Mouse (Mus musculus) neural tube, embryonic 11.5 days (tissue): ENCODE data around the gene St6gal1. TPM values are rescaled to one million over a fixed set of nuclear protein-coding genes. Genes with fewer than 3 reads are reported as not detected.

Experiments used
- ATAC-seq: fragments of 200-750 bp; cut with Nextera tagmentation; 2 replicates; pipeline ENCODE4 v1.8.0; 2017; ENCODE audit warnings: moderate number of reproducible peaks, mild to moderate bottlenecking, moderate TSS enrichment, moderate library complexity; ENCODE audit not compliant: insufficient read depth, low FRiP score, low TSS enrichment
- DNase-seq: peaks from one replicate; pipeline ENCODE4 v3.0.0-alpha.2; 2015; ENCODE audit warnings: low spot score
- H3K27ac ChIP-seq: fragments of 300-500 bp; sonication (generic); 2 replicates; pipeline ENCODE4 v1.5.1; 2014; ENCODE audit warnings: low read depth, mild to moderate bottlenecking, low read length
- H3K27me3 ChIP-seq: fragments of 300-500 bp; sonication (generic); 2 replicates; pipeline ENCODE4 v1.6.1; 2014; ENCODE audit warnings: mild to moderate bottlenecking, low read length, mixed read lengths; ENCODE audit not compliant: control insufficient read depth, insufficient read depth
- H3K36me3 ChIP-seq: fragments of 300-500 bp; sonication (generic); 2 replicates; pipeline ENCODE4 v1.6.1; 2014; ENCODE audit warnings: mild to moderate bottlenecking, low read length, moderate library complexity, mixed read lengths; ENCODE audit not compliant: control insufficient read depth, insufficient read depth
- H3K4me1 ChIP-seq: fragments of 300-500 bp; sonication (generic); 2 replicates; pipeline ENCODE4 v1.6.1; 2014; ENCODE audit warnings: low read length, mixed read lengths; ENCODE audit not compliant: control insufficient read depth, insufficient read depth
- H3K4me2 ChIP-seq: fragments of 300-500 bp; sonication (generic); 2 replicates; pipeline ENCODE4 v1.6.1; 2014; ENCODE audit warnings: low read depth, mild to moderate bottlenecking, moderate library complexity
- H3K4me3 ChIP-seq: fragments of 300-500 bp; sonication (generic); 2 replicates; pipeline ENCODE4 v1.5.1; 2014; ENCODE audit warnings: low read depth, low read length
- H3K9ac ChIP-seq: fragments of 300-500 bp; sonication (generic); 2 replicates; pipeline ENCODE4 v1.6.1; 2014; ENCODE audit warnings: mild to moderate bottlenecking, low read length
- H3K9me3 ChIP-seq: fragments of 300-500 bp; sonication (generic); 2 replicates; pipeline ENCODE4 v1.6.1; 2016; ENCODE audit warnings: low read length; ENCODE audit not compliant: control insufficient read depth
- WGBS: fragments of 180-500 bp; shearing (Covaris S2); extraction: QIAGEN DNeasy Blood & Tissue Kit; methylation state at CpG from one replicate; pipeline ENCODE4 v1.1.7; 2014; 5-methylcytosine and 5-hydroxymethylcytosine counted together
- polyA plus RNA-seq: library from polyadenylated mRNA; unstranded; fragments of >200 nt; fragmentation: Nextera tagmentation; extraction: Ambion mirVana; gene quantifications from 2 replicates; pipeline ENCODE4 v1.2.1, GENCODE M21; 2014

St6gal1 gene
- polyA plus RNA-seq, 1 experiment from 2014 or later, result 39.7 TPM

GRCm38 (mm10) chr16:23271746-23272520 is 47.4 kb downstream of the St6gal1 start:
- H3K4me1 ChIP-seq, result peaks cover 27% of the 10 kb centered on the region
- H3K9me3 ChIP-seq, result no peaks in the 10 kb centered on the region

GRCm38 (mm10) chr16:23272521-23273230 is 48.1 kb downstream of the St6gal1 start:
- no peak overlapping the region for H3K9ac ChIP-seq
- H3K4me3 ChIP-seq, result no peak overlapping the region
- no peaks in the 10 kb centered on the region for H3K9me3 ChIP-seq
- no peak overlapping the region for H3K27ac ChIP-seq
- DNase-seq, result no peak
- 67% methylated on average over 9 of the region's 9 CpGs for WGBS
- H3K4me2 ChIP-seq, result no peak overlapping the region
- H3K36me3 ChIP-seq, result no peaks in the 10 kb centered on the region
- peaks cover 27% of the 10 kb centered on the region for H3K4me1 ChIP-seq
- no peaks in the 10 kb centered on the region for H3K27me3 ChIP-seq
- ATAC-seq, result no peak

More at GRCm38 (mm10) chr16:23271746-23272520, 47.4 kb downstream of the St6gal1 start:
- no peak overlapping the region for H3K4me3 ChIP-seq
- DNase-seq, result no peak
- no peak overlapping the region for H3K4me2 ChIP-seq
- no peak overlapping the region for H3K27ac ChIP-seq
- no peak for ATAC-seq
- no peak overlapping the region for H3K9ac ChIP-seq
- WGBS, result 76% methylated on average over 14 of the region's 14 CpGs
- H3K36me3 ChIP-seq, result no peaks in the 10 kb centered on the region
- no peaks in the 10 kb centered on the region for H3K27me3 ChIP-seq

- H3K27ac ChIP-seq, result no peak overlapping the region
- no peak overlapping the region for H3K9ac ChIP-seq
- DNase-seq (no peak), ATAC-seq (no peak)
- 72% methylated on average over 6 of the region's 6 CpGs for WGBS
- no peaks in the 10 kb centered on the region for H3K9me3 ChIP-seq
- H3K4me1 ChIP-seq, result peaks cover 27% of the 10 kb centered on the region
- H3K4me2 ChIP-seq, result no peak overlapping the region
- H3K36me3 ChIP-seq, result no peaks in the 10 kb centered on the region
- no peaks in the 10 kb centered on the region for H3K27me3 ChIP-seq
- H3K4me3 ChIP-seq, result no peak overlapping the region
Measured at GRCm38 (mm10) chr16:23274005-23274404, 49.5 kb downstream of the St6gal1 start.

GRCm38 (mm10) chr16:23274606-23275310 is 50.2 kb downstream of the St6gal1 start:
- DNase-seq (no peak), ATAC-seq (no peak)
- H3K36me3 ChIP-seq, result no peaks in the 10 kb centered on the region
- no peaks in the 10 kb centered on the region for H3K9me3 ChIP-seq
- no peak overlapping the region for H3K4me3 ChIP-seq
- H3K27me3 ChIP-seq, result no peaks in the 10 kb centered on the region
- no peak overlapping the region for H3K9ac ChIP-seq
- H3K4me1 ChIP-seq, result peaks cover 23% of the 10 kb centered on the region
- H3K27ac ChIP-seq, result no peak overlapping the region
- WGBS, result 86% methylated on average over 7 of the region's 7 CpGs
- H3K4me2 ChIP-seq, result no peak overlapping the region

GRCm38 (mm10) chr16:23275661-23276060 is 51.1 kb downstream of the St6gal1 start:
- WGBS, result 88% methylated on average over 2 of the region's 2 CpGs
- no peaks in the 10 kb centered on the region for H3K27me3 ChIP-seq
- DNase-seq, result no peak
- no peak for ATAC-seq
- H3K36me3 ChIP-seq, result no peaks in the 10 kb centered on the region
- H3K27ac ChIP-seq, result no peak overlapping the region
- no peaks in the 10 kb centered on the region for H3K9me3 ChIP-seq
- no peak overlapping the region for H3K4me2 ChIP-seq
- H3K4me3 ChIP-seq, result no peak overlapping the region
- H3K4me1 ChIP-seq, result peaks cover 14% of the 10 kb centered on the region
- H3K9ac ChIP-seq, result no peak overlapping the region

- no peak overlapping the region for H3K9ac ChIP-seq
- H3K27me3 ChIP-seq, result no peaks in the 10 kb centered on the region
- H3K27ac ChIP-seq, result no peak overlapping the region
- DNase-seq, result no peak
- no peak overlapping the region for H3K4me3 ChIP-seq
- H3K4me1 ChIP-seq, result no peaks in the 10 kb centered on the region
- H3K9me3 ChIP-seq, result no peaks in the 10 kb centered on the region
- H3K36me3 ChIP-seq, result no peaks in the 10 kb centered on the region
- ATAC-seq, result no peak
- H3K4me2 ChIP-seq, result no peak overlapping the region
- 78% methylated on average over 9 of the region's 9 CpGs for WGBS
Measured at GRCm38 (mm10) chr16:23279879-23280741, 55.6 kb downstream of the St6gal1 start.

- Histone ChIP-seq H3K27ac (no peak overlapping the region), H3K9me3 (no peaks in the 10 kb centered on the region), H3K4me3 (no peak overlapping the region), H3K4me2 (no peak overlapping the region), H3K9ac (no peak overlapping the region), H3K4me1 (no peaks in the 10 kb centered on the region), H3K36me3 (no peaks in the 10 kb centered on the region), H3K27me3 (no peaks in the 10 kb centered on the region)
- no peak for DNase-seq
- WGBS, result 82% methylated on average over 4 of the region's 4 CpGs
- ATAC-seq, result no peak
Measured at GRCm38 (mm10) chr16:23280742-23281090, 56.2 kb downstream of the St6gal1 start.

- Histone ChIP-seq H3K4me3 (no peak overlapping the region), H3K9me3 (no peaks in the 10 kb centered on the region), H3K36me3 (no peaks in the 10 kb centered on the region), H3K27ac (no peak overlapping the region), H3K4me1 (no peaks in the 10 kb centered on the region), H3K9ac (no peak overlapping the region), H3K27me3 (no peaks in the 10 kb centered on the region), H3K4me2 (no peak overlapping the region)
- ATAC-seq, result no peak
- no peak for DNase-seq
- 97% methylated on average over 5 of the region's 5 CpGs for WGBS
Measured at GRCm38 (mm10) chr16:23282241-23282640, 57.7 kb downstream of the St6gal1 start.
